Mouse (Mus musculus) retina, embryonic 14.5 days (tissue): ENCODE measurements around the gene Olfr156.
"Not testable (repeated sequence)": the region's sequence is repeated elsewhere in the genome, so short reads cannot be mapped to it uniquely, and the experiment has no call there.

Experiments used
- DNase-seq: peaks from one replicate; pipeline ENCODE4 v3.0.0-alpha.2; 2015; ENCODE audit warnings: low spot score

Gene Olfr156

DNA sequence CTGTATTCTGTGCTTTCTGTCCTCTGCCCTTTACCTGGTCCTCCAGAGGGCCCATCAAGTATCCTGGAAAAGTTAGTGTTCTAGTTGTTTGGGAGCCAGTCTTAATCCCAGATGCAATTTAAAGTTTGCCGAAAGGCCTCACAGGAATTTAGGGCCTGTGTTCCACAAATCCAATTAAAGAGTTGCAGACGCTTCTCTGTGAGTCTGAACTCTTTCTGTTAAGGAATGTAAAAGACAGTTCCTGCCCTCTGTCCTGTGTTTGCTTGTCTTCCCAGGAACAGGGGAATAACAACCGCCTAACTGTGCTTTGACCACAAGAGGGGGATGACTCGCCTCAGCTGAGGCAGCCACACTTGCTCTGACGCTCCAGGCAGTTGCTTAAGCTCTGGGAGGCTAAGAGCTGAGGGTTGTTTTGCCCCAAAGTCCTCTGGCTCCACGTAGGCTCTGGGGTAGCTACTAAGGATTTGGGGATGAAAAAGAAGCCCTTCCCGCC is at the start of gene Olfr156:
TSS of gene Olfr156 (minus strand) at position 51 of the 493 bp plus-strand sequence.
- peak; percentile 62 for DNase-seq

DNA sequence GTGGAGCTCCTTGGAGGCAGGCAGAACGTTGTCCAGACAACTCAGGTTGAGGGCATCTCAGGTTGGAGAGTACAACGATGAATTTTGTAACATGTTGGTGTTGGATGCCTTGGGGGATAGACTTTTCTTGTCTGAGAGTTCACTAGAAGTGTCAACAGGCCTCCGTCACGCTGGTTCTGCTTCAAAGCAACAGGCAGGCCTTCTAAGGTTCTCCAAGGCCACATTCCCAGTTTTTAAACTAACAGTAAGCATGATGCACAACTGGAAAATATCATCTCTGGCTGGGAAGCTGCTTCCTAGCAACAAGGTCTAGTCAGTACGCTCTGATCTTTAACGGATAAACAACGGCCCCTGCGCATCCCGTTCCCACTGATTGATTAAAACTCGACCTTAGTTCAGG is 46.1 kb upstream of the Olfr156 start:
- no peak for DNase-seq

DNA sequence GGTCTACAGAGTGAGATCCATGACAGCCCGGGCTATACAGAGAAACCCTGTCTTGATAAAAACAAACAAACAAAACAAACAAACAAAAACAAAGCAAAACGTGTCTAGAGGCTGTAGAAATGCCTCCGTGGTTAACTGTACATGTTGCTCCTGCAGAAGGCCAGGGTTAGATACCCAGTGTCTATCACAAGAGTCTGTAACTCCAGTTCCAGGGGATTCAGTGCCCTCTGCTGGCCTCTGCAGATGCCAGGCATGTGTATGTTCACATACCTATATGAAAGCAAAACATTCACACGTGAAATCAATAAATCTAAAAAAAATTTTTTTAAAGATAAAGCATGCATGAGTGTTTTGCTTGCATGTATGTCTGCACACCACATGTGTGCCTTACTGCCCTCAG is 39.6 kb upstream of the Olfr156 start:
- DNase-seq: no peak

DNA sequence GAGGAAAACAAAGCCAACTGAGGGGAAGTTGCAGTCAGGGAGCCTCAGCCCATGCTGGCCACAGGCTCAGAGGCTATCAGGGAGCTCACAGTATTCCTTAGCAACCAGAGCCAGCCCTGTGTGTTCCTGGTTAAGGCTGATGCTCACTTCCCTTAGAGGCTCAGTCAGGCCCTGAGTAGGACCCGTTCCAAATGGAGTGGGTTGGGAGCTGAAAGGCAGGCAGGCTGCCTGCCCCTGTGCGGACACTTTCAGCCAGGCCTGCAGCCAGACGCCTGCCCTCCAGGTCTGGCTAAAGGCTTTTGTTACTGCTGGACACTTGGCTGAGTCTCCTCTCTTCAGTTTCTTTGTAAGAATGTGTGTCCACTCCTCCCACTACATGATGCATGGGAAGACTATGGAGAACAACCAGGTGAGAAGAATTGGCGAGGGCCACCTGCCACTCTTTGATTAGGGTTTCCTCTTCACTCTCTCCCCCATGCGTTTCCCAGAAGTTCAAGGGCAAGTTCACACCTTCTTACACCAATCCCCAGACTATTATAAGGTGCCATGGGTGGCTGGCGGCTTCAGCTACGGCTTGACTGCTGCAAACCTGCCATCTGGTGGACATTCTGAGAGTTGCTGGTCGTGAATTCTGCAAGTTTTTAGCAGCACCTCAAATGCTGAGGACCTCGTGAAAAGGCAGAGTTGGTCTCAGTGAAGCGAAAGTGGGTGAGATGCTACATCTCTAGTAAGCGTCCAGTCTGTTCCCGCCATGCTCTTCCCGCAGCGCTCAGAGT is 37.2 kb upstream of the Olfr156 start:
- peak; percentile 88 for DNase-seq

DNA sequence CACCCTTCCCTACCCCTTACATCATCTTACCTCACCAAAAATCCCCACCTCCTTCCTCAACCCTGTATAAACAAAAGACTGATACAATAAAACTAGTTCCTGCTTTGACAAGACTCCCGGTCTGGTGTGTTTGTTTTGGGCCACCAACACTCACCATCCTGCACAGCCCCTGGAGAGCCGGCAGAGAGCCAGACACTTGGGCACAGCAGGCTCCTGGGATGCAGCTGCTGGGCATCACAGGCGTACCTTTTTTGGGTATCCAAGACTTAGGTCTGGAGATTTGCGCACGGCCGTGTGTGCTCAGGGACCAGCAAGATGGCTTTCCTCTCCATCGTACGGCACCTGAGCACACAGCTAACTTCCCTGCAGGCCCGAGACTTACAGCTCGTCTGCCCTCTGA is 36.2 kb upstream of the Olfr156 start:
- DNase-seq: no peak

DNA sequence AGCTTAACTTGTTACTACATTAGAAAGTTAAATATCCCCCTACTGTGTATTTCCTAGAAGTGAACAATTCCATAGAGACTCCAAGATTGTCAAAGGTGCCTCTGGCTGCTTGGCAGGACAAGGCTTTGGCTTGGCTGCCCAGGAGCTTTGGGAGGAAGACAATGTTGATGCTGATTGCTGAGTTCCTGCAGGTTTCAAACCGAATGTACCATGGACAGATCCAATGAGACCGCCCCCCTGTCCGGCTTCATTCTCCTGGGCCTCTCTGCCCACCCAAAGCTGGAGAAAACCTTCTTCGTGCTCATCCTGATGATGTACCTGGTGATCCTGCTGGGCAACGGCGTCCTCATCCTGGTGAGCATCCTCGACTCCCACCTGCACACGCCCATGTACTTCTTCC is 30.4 kb upstream of the Olfr156 start:
- DNase-seq: no peak

DNA sequence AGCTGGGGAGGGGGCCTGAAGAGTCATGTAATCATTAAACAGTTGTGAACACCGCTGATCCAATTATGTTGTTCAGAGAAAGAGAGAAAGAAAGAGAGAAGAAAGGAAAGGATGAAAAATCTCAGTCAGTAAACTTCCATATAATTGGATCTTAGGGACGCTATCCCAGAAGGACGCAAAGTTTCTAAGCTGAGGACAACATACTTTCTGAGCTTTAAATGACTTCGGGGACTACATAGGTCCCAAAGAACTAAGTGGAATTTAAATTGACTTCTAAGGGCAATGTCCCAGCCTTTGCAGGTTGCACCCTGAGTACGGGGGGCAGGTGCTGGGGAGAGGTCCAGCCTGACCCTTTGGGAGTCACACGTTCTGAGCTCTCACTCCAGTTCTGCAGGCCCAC is 27.6 kb upstream of the Olfr156 start, which contains the start of gene Olfr155:
TSS of gene Olfr155 (plus strand) at position 301 of the 400 bp plus-strand sequence.
- no peak for DNase-seq

DNA sequence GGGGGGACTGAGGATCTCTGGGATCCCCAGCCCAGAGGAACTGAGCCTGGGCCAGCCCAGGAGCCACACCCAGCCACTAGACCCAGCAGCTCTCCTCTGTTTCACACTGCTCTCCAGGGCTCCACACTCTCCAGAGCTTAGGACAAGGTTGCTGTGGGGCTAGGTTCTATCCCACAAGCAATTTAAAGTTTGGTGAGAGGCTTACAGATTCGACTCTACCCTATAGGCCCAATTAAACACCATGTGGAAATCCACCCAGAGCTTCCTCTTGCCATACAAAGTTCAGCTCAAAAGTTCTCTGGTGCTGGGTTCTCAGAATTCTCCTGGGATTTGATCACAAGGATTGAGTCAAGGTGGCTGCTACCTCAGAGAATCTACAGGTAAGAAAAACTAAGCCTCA is 16.4 kb upstream of the Olfr156 start, which contains the start of gene Olfr157:
TSS of gene Olfr157 (minus strand) at position 101 of the 400 bp plus-strand sequence.
- DNase-seq: no peak

DNA sequence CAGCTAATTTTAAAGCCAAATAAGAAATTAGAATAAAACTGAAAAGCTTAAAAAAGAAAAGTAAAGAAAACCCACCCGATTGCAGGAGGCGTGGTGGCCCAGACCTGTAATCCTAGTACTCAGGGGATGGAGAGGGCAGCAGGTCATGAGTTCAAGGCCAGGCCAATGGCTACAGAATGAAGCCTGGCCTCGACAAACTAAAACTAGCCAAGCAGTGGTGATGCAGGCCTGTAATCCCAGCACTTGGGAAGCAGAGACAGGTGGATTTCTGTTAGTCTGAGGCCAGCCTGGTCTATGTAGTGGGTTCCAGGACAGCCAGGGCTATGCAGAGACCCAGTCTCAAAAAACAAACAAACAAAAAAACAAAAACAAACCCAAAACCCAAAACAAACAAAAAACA is 14.6 kb upstream of the Olfr156 start:
- no peak for DNase-seq

DNA sequence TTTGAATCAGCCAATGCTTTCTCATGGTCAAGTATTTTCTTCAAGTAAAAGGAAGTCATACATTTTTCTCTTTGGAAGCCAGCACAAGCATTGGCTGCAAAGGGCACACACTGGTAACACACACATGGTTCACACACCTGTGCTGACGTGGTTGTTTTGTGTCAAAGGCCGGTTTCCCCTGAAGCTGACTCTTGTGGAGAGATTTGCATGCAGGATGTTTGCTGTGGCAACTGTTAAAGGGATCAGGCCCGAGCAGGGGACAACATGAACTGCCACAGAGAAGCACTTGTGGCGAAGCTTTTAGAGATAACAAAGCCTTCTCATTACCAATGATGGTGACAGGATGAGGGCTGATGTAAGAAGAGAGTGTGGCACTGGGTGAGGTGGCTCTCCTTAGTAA is 11.1 kb upstream of the Olfr156 start:
- DNase-seq: no peak

DNA sequence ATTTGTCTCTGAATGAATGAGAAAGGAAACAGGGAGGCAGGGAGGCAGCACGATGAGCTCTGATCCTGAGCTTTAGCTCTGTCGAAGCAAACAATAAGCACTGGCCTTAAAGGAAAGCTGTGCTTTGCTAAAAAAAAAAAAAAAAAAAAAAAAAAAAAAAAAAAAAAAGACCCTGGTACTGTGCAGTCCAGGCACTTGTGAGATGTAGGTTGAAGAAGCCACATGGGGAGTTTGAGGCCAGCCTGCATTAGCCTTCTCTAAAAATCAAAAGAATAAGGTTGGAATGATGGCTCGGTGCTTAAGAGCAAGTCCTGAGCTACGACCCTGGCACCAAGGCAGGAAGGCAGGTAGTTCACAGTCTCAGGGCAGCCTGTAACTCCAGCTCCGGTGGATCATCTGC is 10.1 kb upstream of the Olfr156 start:
- no peak for DNase-seq

DNA sequence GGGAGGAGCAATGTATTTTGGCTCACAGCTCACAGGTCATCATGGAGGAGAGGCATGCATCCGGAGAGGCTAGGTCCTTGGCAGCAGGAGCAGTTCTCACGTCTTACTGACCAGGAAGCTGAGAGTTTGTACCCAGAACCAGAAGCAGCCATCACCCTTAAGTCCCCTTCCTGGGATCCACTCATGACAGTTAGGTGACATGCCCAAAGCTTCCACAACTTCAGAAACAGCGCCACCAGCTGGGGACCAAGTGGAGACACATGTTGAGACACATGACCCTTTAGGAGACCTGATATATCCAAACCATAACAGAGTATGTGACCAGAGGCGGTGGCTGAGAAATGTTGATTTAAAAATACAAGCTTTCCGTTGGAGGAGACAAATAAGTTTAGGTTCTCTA is 8.3 kb upstream of the Olfr156 start:
- peak; percentile 15 for DNase-seq

DNA sequence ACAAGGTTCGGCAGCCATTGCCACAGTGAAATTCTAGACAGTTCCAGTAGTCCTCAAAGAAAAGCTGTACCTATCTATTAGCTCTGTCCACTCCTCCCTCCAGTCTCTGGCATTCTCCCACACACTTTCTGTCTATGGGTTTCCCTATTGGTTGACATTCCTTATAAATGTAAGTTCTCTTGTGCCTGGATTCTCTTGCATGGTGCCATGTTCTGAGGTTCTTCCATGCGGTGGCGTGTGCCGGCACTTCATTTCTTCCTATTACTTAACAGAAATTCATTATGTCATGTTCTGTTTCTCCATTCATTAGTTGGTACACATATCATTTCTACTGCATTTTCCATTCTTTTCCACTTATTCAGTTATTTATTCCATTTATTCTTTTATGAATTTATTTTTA is 5.1 kb upstream of the Olfr156 start:
- DNase-seq: no peak

DNA sequence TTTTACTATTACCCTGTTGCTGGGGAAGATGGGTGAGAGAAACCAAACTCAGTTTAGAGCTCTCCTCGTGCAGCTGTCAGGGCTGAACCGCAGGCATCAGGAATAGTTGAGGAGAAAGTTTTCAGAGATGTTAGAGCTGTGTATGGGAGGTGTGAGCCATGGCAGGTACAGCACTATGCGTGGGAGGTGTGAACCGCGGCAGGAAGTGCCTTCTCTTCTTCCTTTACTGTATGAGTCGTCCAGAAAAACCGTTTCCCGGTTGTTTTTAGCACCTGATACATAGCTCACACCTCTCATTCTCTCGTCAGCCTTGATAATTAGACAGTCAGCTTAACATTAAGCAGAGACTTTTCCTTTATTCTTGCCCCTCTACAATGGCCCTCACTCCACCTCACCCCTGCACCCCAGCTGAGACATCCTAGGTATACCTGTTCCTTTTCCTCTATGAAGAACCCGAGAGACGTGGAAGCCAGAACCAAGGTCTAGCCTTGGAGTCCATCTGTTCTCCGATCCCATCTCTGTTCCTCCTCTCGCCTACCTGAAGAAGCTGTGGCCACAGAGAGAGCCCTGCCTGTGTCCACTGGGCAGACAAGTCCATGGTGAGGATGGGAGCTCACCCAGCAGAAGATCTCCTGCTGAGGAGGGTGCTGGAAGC is 672 bp downstream of the Olfr156 start:
- DNase-seq: no peak

DNA sequence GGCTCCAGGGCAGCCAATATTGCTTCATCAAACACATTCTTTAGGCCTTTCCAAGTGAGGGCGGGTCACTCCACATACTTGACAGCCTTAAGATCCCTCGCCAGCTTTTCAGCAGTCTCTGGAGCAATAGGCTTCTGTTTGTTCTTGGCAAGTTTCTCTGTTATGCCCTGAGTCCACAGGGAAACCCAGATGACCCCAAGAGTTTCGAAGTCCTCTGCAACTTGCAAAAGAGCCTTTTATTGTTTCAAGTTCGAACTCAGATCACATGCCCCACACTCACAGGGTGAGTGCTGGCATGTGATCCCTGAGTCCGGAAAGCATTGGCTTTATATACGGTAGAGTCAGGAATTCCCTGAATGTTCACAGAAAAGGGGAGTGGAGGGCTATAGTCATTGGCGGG is 24.8 kb downstream of the Olfr156 start:
- no peak for DNase-seq

DNA sequence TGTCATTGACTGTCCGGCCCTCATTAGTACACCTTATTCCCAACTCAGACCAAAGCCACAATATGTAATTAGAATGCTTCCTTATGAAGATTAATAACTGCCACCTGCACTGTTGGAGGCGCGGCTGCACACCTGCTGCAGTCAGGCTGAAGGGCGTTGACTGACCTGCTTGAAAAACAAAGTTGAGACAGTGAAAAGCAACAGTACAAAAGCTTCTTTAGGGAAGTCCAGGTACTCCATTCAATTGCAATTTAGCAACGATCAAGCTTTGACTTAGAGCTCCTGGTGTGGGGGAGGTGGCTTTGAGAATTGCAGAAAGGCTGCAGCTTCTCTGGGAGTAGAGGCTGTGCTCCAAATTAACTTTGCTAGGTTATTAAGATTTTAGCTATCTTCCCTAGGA is 27.9 kb downstream of the Olfr156 start:
- not testable (repeated sequence) for DNase-seq

DNA sequence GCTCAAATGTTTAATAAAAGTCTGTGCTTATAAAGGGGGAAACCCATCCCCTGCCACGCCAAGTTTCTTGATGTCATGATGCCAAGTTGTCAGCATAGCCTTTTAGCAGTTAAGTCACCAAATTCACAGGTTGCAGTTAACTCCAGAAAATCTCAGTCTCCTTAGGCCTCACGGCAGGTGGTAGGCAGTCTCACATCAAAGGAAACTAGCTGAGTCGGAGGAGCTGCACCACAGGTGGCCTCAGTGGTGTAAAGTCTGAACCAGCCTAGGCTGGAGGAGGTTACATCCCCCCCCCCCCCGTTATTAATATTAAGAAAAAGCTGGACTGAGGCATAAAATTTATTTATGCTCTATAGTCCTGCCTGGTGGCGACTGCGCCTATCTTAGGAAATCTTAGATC is 28.4 kb downstream of the Olfr156 start:
- no peak for DNase-seq

DNA sequence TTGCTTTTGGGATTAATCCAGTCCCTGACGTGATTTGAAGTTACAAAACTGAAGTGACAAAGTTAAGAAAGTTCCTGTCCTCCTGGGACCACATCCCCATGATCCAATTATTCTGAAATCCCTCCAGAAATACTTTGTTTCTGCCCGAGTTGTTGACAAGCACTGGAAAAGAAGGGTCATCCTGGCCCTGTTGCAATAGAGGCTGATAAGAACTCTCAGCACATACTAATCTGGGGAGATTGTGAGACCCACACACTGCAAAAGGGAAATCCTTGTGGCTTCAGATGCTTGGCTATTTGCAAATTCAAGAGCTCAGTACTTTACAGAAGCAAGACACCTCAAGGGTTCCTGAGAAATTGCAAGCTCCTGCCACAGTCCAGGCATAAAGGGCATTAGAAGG is 51.4 kb downstream of the Olfr156 start:
- DNase-seq: no peak

DNA sequence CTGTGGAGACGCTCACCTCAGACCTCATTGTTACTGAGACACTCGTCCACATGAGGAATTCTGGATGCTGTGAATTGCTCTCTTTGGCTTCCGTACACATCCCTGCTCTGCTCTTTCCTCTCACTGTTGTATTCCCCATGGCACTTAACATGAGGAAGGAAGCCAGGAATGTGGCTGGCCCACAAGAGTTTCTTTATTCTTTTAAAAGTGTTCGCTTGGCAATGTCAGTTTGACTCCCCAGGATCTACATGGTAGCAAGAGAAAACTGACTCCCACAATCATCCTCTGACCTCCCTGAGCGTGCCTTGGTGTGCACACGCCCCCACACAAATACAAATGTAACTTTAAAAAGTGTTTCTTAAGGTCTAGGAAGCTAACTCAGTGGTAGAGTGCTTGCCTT is 52.1 kb downstream of the Olfr156 start:
- DNase-seq: no peak

DNA sequence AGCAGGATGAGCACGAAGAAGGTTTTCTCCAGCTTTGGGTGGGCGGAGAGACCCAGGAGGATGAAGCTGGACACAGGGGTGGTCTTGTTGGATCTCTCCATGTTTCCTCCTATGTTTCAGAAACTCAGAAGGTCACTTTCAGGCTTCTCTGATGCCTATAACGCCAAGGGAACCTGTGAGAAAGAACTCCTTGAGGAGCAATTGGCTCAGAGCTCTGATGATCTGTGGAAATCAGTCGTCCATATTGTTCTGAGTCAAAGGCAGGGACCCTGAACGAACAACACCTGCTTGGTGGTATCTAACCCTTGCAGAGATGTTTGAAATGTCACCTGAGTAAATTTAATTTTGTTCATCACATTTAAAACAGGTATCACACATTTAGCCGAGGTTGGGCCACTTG is 52.8 kb downstream of the Olfr156 start, which contains the start of gene Olfr159:
TSS of gene Olfr159 (minus strand) at position 101 of the 400 bp plus-strand sequence.
- no peak for DNase-seq
